ENCODE assay signal across 8 mouse cellular contexts in genomic region chr2:167690219-167690961, GRCm38 (mm10). TPM values are rescaled to one million over a fixed set of nuclear protein-coding genes. Genes with fewer than 3 reads are reported as not detected.
DNase-seq lines count a peak whose midpoint lies in the region; ATAC-seq lines count a peak whose summit lies in the region.

No protein-coding gene starts in this region.

- 64% methylated on average over 15 of the region's 15 CpGs for WGBS in embryonic facial prominence, embryonic 11.5 days
- 39% methylated on average over 15 of the region's 15 CpGs for WGBS in heart, embryonic 15.5 days
- WGBS in stomach, embryonic 16.5 days, result 44% methylated on average over 15 of the region's 15 CpGs

- peak overlapping the region; percentile 93 for H3K4me2 ChIP-seq in embryonic facial prominence, embryonic 11.5 days (ENCODE audit: low read depth, low read length)
- H3K4me2 ChIP-seq in heart, embryonic 15.5 days, result peak overlapping the region; percentile 98
- H3K4me2 ChIP-seq in stomach, embryonic 16.5 days (ENCODE audit: low read depth, low read length), result peak overlapping the region; percentile 90

- H3K9ac ChIP-seq in embryonic facial prominence, embryonic 11.5 days (replicated peaks; ENCODE audit: low read length), result no peak overlapping the region
- H3K9ac ChIP-seq in heart, embryonic 15.5 days, result peak overlapping the region; percentile 84
- peak overlapping the region; percentile 94 for H3K9ac ChIP-seq in stomach, embryonic 16.5 days (ENCODE audit: low read length)

- H3K27ac ChIP-seq in embryonic facial prominence, embryonic 11.5 days (replicated peaks; ENCODE audit: low read depth, low read length), result no peak overlapping the region
- no peak overlapping the region for H3K27ac ChIP-seq in heart, embryonic 15.5 days
- H3K27ac ChIP-seq in stomach, embryonic 16.5 days (ENCODE audit: low read length), result peak overlapping the region; percentile 38; the same call in 1 of the 2 replicates

- no peaks in the 10 kb centered on the region for H3K36me3 ChIP-seq in embryonic facial prominence, embryonic 11.5 days (replicated peaks; ENCODE audit: control insufficient read depth, insufficient read depth, low read depth, low read length)
- H3K36me3 ChIP-seq in heart, embryonic 15.5 days, result no peaks in the 10 kb centered on the region
- H3K36me3 ChIP-seq in stomach, embryonic 16.5 days (ENCODE audit: control insufficient read depth, insufficient read depth, low read length), result no peaks in the 10 kb centered on the region

- H3K4me1 ChIP-seq in embryonic facial prominence, embryonic 11.5 days (ENCODE audit: control insufficient read depth, insufficient read depth, low read length), result no peaks in the 10 kb centered on the region; the same call in 1 of the 2 replicates
- H3K4me1 ChIP-seq in heart, embryonic 15.5 days (replicated peaks), result peaks cover 33% of the 10 kb centered on the region
- H3K4me1 ChIP-seq in stomach, embryonic 16.5 days (ENCODE audit: control insufficient read depth, insufficient read depth, low read length), result peaks cover 22% of the 10 kb centered on the region

- peaks cover 15% of the 10 kb centered on the region for H3K27me3 ChIP-seq in embryonic facial prominence, embryonic 11.5 days (ENCODE audit: control insufficient read depth, insufficient read depth, low read length)
- peaks cover 11% of the 10 kb centered on the region for H3K27me3 ChIP-seq in heart, embryonic 15.5 days
- H3K27me3 ChIP-seq in stomach, embryonic 16.5 days (ENCODE audit: control insufficient read depth, insufficient read depth, low read length), result no peaks in the 10 kb centered on the region

- no peak for ATAC-seq in embryonic facial prominence, embryonic 11.5 days (replicated peaks; ENCODE audit: insufficient number of reproducible peaks, low FRiP score, low TSS enrichment, low read depth)
- no peak for ATAC-seq in heart, embryonic 15.5 days (replicated peaks; ENCODE audit: insufficient number of reproducible peaks, insufficient read depth, low FRiP score, low read depth)
- ATAC-seq in stomach, embryonic 16.5 days (ENCODE audit: insufficient read depth, low FRiP score), result no peak

- no peaks in the 10 kb centered on the region for H3K9me3 ChIP-seq in embryonic facial prominence, embryonic 11.5 days (replicated peaks; ENCODE audit: control insufficient read depth, low read length)
- peaks cover 4% of the 10 kb centered on the region; the same call in 1 of the 2 replicates for H3K9me3 ChIP-seq in heart, embryonic 15.5 days (replicated peaks)
- H3K9me3 ChIP-seq in stomach, embryonic 16.5 days (replicated peaks; ENCODE audit: control insufficient read depth, low read length), result no peaks in the 10 kb centered on the region

- peak; percentile 61 for DNase-seq in urinary bladder, adult 2 months (ENCODE audit: low spot score)
- no peak for DNase-seq in urinary bladder, postnatal 10 days (ENCODE audit: low spot score)
- no peak for DNase-seq in embryonic facial prominence, embryonic 11.5 days (ENCODE audit: low spot score)
- peak; percentile 57 to 63 for DNase-seq in layer of hippocampus, postnatal 14 days (ENCODE audit: low spot score in 2 of 2)
- peak; percentile 61 for DNase-seq in lung, postnatal 25 days (ENCODE audit: low spot score)
- DNase-seq in adipocyte (ENCODE audit: low spot score), result no peak

- H3K4me3 ChIP-seq in embryonic facial prominence, embryonic 11.5 days (ENCODE audit: low read depth, low read length), result peak overlapping the region; percentile 64
- H3K4me3 ChIP-seq in heart, embryonic 15.5 days, result peak overlapping the region; percentile 75
- H3K4me3 ChIP-seq in stomach, embryonic 16.5 days (replicated peaks; ENCODE audit: low read length), result peak overlapping the region; percentile 80

RNA-seq across cellular contexts. Expression of gene Tmem189, which starts 0.8 kb away (rescaled TPM):
- 46.0 and 48.4 TPM in 2 replicates for polyA plus RNA-seq in urinary bladder, adult 2 months (2012; rRNA removed)
- polyA plus RNA-seq in embryonic facial prominence, embryonic 11.5 days (2014; fragmentation: Nextera tagmentation; extraction: Ambion mirVana), result 31.9 and 34.1 TPM in 2 replicates
- 35.3 and 45.7 TPM in 2 replicates for polyA plus RNA-seq in heart, embryonic 15.5 days (2015; fragmentation: Nextera tagmentation; extraction: Ambion mirVana)
- 10 to 100 TPM; 69.5 to 71.9 TPM for total RNA-seq in layer of hippocampus, postnatal 14 days (2021)
- 35.7 and 36.8 TPM in 2 replicates for polyA plus RNA-seq in stomach, embryonic 16.5 days (2015; fragmentation: Nextera tagmentation; extraction: Ambion mirVana)

RNA-seq across cellular contexts. Expression of gene Cebpb, which starts 1.7 kb away (rescaled TPM):
- 57.1 and 69.7 TPM in 2 replicates for polyA plus RNA-seq in urinary bladder, adult 2 months (2012; rRNA removed)
- 3.1 and 4.4 TPM in 2 replicates for polyA plus RNA-seq in embryonic facial prominence, embryonic 11.5 days (2014; fragmentation: Nextera tagmentation; extraction: Ambion mirVana)
- polyA plus RNA-seq in heart, embryonic 15.5 days (2015; fragmentation: Nextera tagmentation; extraction: Ambion mirVana), result 10.2 and 14.3 TPM in 2 replicates
- 10 to 100 TPM; 18.6 to 21.7 TPM for total RNA-seq in layer of hippocampus, postnatal 14 days (2021)
- 0.69 and 0.92 TPM in 2 replicates for polyA plus RNA-seq in stomach, embryonic 16.5 days (2015; fragmentation: Nextera tagmentation; extraction: Ambion mirVana)

RNA-seq across cellular contexts. Expression of gene Gm20431, which starts 29.1 kb away (rescaled TPM):
- polyA plus RNA-seq in urinary bladder, adult 2 months (2012; rRNA removed), result not detected in 2 replicates
- 5.2 and 5.6 TPM in 2 replicates for polyA plus RNA-seq in embryonic facial prominence, embryonic 11.5 days (2014; fragmentation: Nextera tagmentation; extraction: Ambion mirVana)
- 7.3 TPM in 1 of 2 replicates, not detected in the other for polyA plus RNA-seq in heart, embryonic 15.5 days (2015; fragmentation: Nextera tagmentation; extraction: Ambion mirVana)
- 10 to 100 TPM; 38.9 to 50.9 TPM for total RNA-seq in layer of hippocampus, postnatal 14 days (2021)
- 9.2 TPM in 1 of 2 replicates, not detected in the other for polyA plus RNA-seq in stomach, embryonic 16.5 days (2015; fragmentation: Nextera tagmentation; extraction: Ambion mirVana)

RNA-seq across cellular contexts. Expression of gene Ube2v1, which starts 58.5 kb away (rescaled TPM):
- polyA plus RNA-seq in urinary bladder, adult 2 months (2012; rRNA removed), result 111 and 152 TPM in 2 replicates
- 223 and 235 TPM in 2 replicates for polyA plus RNA-seq in embryonic facial prominence, embryonic 11.5 days (2014; fragmentation: Nextera tagmentation; extraction: Ambion mirVana)
- 179 and 216 TPM in 2 replicates for polyA plus RNA-seq in heart, embryonic 15.5 days (2015; fragmentation: Nextera tagmentation; extraction: Ambion mirVana)
- 100 to 1,000 TPM; 242 to 247 TPM for total RNA-seq in layer of hippocampus, postnatal 14 days (2021)
- polyA plus RNA-seq in stomach, embryonic 16.5 days (2015; fragmentation: Nextera tagmentation; extraction: Ambion mirVana), result 267 and 298 TPM in 2 replicates

Comparison
In these comparisons a context has a peak if more than half of its experiments do, and no peak if none do; other contexts are left out.
1. DNase-seq: peak in urinary bladder, adult 2 months (single experiment), layer of hippocampus, postnatal 14 days (2 of 2) and lung, postnatal 25 days (single experiment); none in urinary bladder, postnatal 10 days (single experiment), embryonic facial prominence, embryonic 11.5 days (single experiment) and adipocyte (single experiment).
2. Peak in every context shown above with its lines, with median percentiles within 50 percentile points of each other: H3K4me2 ChIP-seq and H3K4me3 ChIP-seq.